Mouse (Mus musculus): ENCODE measurements at regions not wholly inside any gene's neighbourhood (a gene's known extent, or its start where the extent isn't known, plus 50 kb on each side); places are given as distances from the start of the nearest gene placed in this dataset.

- no peak overlapping the region for H3K4me3 ChIP-seq (ENCODE audit: low read depth, low read length)
- H3K4me1 ChIP-seq (ENCODE audit: control insufficient read depth, insufficient read depth, insufficient read length, low read length): no peaks in the 10 kb centered on the region
- 47% methylated on average over 5 of the region's 5 CpGs for WGBS
- H3K36me3 ChIP-seq (ENCODE audit: control insufficient read depth, insufficient read depth, low read length): no peaks in the 10 kb centered on the region
- no peak overlapping the region for H3K27ac ChIP-seq (ENCODE audit: insufficient read depth, low read depth, low read length)
- H3K27me3 ChIP-seq (ENCODE audit: control insufficient read depth, insufficient read depth, low read length): no peaks in the 10 kb centered on the region
- TF ChIP-seq CTCF (IDR thresholded peaks at IDR 0.05; ENCODE audit: extremely low read depth, insufficient read length, insufficient replicate concordance, low read depth, low read length) (no peak), POLR2A (IDR thresholded peaks at IDR 0.05; ENCODE audit: low read depth, low read length) (no peak)
These were observed 52.8 kb upstream of the Tmem178 start for GRCm38 (mm10) chr17:80891656-80892055.

DNA sequence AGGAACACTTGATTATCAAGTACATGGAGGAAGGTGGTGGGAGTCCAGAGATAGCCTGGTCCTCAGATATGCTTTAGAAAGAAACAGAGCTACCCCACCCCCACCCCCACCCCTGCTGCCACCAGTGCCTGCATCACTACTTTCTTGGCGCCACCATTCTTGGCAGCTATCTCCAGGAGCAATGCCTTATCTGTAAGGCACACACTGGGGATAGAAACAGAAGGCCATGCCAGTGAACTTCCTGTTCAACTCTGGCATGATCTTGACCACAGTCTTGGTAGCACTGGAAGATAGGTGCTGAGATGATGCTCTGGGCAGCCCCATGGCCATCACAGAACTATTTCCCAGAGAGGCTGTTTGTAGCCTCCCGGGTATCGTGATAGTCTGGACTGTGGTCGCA, 55.3 kb upstream of the Tmem178 start:
- Histone ChIP-seq H3K27me3 (ENCODE audit: control insufficient read depth, insufficient read depth, low read length) (no peaks in the 10 kb centered on the region), H3K36me3 (ENCODE audit: control insufficient read depth, insufficient read depth, low read length) (no peaks in the 10 kb centered on the region), H3K4me1 (ENCODE audit: control insufficient read depth, insufficient read depth, insufficient read length, low read length) (no peaks in the 10 kb centered on the region), H3K27ac (ENCODE audit: insufficient read depth, low read depth, low read length) (no peak overlapping the region), H3K4me3 (ENCODE audit: low read depth, low read length) (no peak overlapping the region)
- TF ChIP-seq POLR2A (IDR thresholded peaks at IDR 0.05; ENCODE audit: low read depth, low read length) (no peak), CTCF (IDR thresholded peaks at IDR 0.05; ENCODE audit: extremely low read depth, insufficient read length, insufficient replicate concordance, low read depth, low read length) (no peak)
- WGBS: 86% methylated on average over 4 of the region's 4 CpGs

GRCm38 (mm10) chr17:80887749-80888119, 56.7 kb upstream of the Tmem178 start:
- Histone ChIP-seq H3K27ac (ENCODE audit: insufficient read depth, low read depth, low read length) (no peak overlapping the region), H3K4me1 (ENCODE audit: control insufficient read depth, insufficient read depth, insufficient read length, low read length) (no peaks in the 10 kb centered on the region), H3K36me3 (ENCODE audit: control insufficient read depth, insufficient read depth, low read length) (no peaks in the 10 kb centered on the region), H3K4me3 (ENCODE audit: low read depth, low read length) (no peak overlapping the region), H3K27me3 (ENCODE audit: control insufficient read depth, insufficient read depth, low read length) (no peaks in the 10 kb centered on the region)
- WGBS: 70% methylated on average over 8 of the region's 8 CpGs
- TF ChIP-seq CTCF (IDR thresholded peaks at IDR 0.05; ENCODE audit: extremely low read depth, insufficient read length, insufficient replicate concordance, low read depth, low read length) (no peak), POLR2A (IDR thresholded peaks at IDR 0.05; ENCODE audit: low read depth, low read length) (no peak)

DNA sequence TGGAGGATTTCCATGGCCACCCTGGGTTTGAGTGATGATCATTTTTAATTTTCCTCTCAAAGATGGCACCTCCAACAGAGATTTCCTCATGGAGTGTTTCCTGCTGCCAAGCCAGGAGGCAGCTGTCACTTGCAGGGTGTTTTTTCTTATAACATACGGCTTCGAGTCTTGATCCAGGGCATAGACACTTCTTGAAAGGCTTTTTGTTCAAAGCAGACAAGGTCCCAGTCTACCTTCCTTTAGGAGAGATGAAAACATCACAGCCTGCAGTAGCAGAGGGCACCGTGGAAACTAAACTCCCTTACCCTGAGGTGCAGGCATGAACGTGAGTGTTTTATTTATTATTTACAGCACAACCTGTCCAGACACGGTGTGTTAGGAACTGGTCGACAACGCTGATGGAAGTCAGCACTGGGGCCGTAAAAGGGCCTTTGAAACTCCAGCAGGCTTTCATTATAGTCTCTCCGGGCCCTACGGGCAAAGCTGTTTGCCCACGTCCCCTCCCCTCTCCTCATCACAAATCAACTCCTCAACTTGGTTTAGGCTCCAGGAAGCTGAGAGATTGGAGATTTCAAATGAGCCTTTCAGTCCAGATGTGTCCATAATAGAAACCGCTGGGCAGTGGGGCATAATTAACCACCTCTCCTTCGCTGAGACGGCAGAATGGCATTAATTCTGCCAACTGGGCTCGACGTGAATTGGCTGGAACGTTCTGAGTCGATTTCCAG, 57.2 kb upstream of the Tmem178 start:
- H3K4me1 ChIP-seq (ENCODE audit: control insufficient read depth, insufficient read depth, insufficient read length, low read length): no peaks in the 10 kb centered on the region
- TF ChIP-seq POLR2A (IDR thresholded peaks at IDR 0.05; ENCODE audit: low read depth, low read length) (no peak), CTCF (IDR thresholded peaks at IDR 0.05; ENCODE audit: extremely low read depth, insufficient read length, insufficient replicate concordance, low read depth, low read length) (no peak)
- WGBS: 70% methylated on average over 18 of the region's 18 CpGs
- no peak overlapping the region for H3K27ac ChIP-seq (ENCODE audit: insufficient read depth, low read depth, low read length)
- no peak overlapping the region for H3K4me3 ChIP-seq (ENCODE audit: low read depth, low read length)
- H3K27me3 ChIP-seq (ENCODE audit: control insufficient read depth, insufficient read depth, low read length): no peaks in the 10 kb centered on the region
- no peaks in the 10 kb centered on the region for H3K36me3 ChIP-seq (ENCODE audit: control insufficient read depth, insufficient read depth, low read length)

- Histone ChIP-seq H3K36me3 (ENCODE audit: control insufficient read depth, insufficient read depth, low read length) (no peaks in the 10 kb centered on the region), H3K27ac (ENCODE audit: insufficient read depth, low read depth, low read length) (no peak overlapping the region), H3K27me3 (ENCODE audit: control insufficient read depth, insufficient read depth, low read length) (no peaks in the 10 kb centered on the region), H3K4me1 (ENCODE audit: control insufficient read depth, insufficient read depth, insufficient read length, low read length) (no peaks in the 10 kb centered on the region), H3K4me3 (ENCODE audit: low read depth, low read length) (no peak overlapping the region)
- no peak for TF ChIP-seq CTCF (IDR thresholded peaks at IDR 0.05; ENCODE audit: extremely low read depth, insufficient read length, insufficient replicate concordance, low read depth, low read length)
- no peak for TF ChIP-seq POLR2A (IDR thresholded peaks at IDR 0.05; ENCODE audit: low read depth, low read length)
- 67% methylated on average over 3 of the region's 3 CpGs for WGBS
These were observed 58.2 kb upstream of the Tmem178 start for GRCm38 (mm10) chr17:80886211-80886701.

DNA sequence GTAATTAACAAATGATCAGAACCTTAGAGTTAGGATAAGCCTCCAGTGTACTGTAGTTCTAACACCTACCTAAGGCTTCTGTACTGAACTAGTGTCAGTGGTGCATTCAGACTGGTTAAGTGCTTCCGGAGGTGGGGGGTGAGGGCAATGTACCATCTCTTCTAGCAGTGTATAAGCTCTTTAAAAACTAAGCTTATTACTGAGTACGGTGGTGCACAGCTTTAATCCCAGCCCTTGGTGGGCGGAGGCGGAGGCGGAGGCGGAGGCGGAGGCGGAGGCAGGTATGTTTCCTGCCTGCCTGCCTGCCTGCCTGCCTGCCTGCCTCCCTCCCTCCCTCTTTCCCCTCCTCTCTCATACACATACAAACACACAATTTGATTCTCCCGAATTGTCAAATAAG, 58.7 kb upstream of the Tmem178 start:
- 80% methylated on average over 9 of the region's 9 CpGs for WGBS
- H3K36me3 ChIP-seq (ENCODE audit: control insufficient read depth, insufficient read depth, low read length): no peaks in the 10 kb centered on the region
- H3K4me3 ChIP-seq (ENCODE audit: low read depth, low read length): no peak overlapping the region
- H3K27ac ChIP-seq (ENCODE audit: insufficient read depth, low read depth, low read length): no peak overlapping the region
- no peaks in the 10 kb centered on the region for H3K4me1 ChIP-seq (ENCODE audit: control insufficient read depth, insufficient read depth, insufficient read length, low read length)
- no peak for TF ChIP-seq POLR2A (IDR thresholded peaks at IDR 0.05; ENCODE audit: low read depth, low read length)
- no peak for TF ChIP-seq CTCF (IDR thresholded peaks at IDR 0.05; ENCODE audit: extremely low read depth, insufficient read length, insufficient replicate concordance, low read depth, low read length)
- H3K27me3 ChIP-seq (ENCODE audit: control insufficient read depth, insufficient read depth, low read length): no peaks in the 10 kb centered on the region

- 67% methylated on average over 2 of the region's 2 CpGs for WGBS
- H3K27me3 ChIP-seq (ENCODE audit: control insufficient read depth, insufficient read depth, low read length): no peaks in the 10 kb centered on the region
These were observed 59.5 kb upstream of the Tmem178 start for GRCm38 (mm10) chr17:80884886-80885285.

More at GRCm38 (mm10) chr17:80884886-80885285, 59.5 kb upstream of the Tmem178 start:
- no peaks in the 10 kb centered on the region for H3K4me1 ChIP-seq (ENCODE audit: control insufficient read depth, insufficient read depth, insufficient read length, low read length)
- TF ChIP-seq CTCF (IDR thresholded peaks at IDR 0.05; ENCODE audit: extremely low read depth, insufficient read length, insufficient replicate concordance, low read depth, low read length) (no peak), POLR2A (IDR thresholded peaks at IDR 0.05; ENCODE audit: low read depth, low read length) (no peak)
- no peaks in the 10 kb centered on the region for H3K36me3 ChIP-seq (ENCODE audit: control insufficient read depth, insufficient read depth, low read length)
- no peak overlapping the region for H3K4me3 ChIP-seq (ENCODE audit: low read depth, low read length)
- no peak overlapping the region for H3K27ac ChIP-seq (ENCODE audit: insufficient read depth, low read depth, low read length)

Data from small intestine, adult 2 months (tissue).